Mouse (Mus musculus): Measurements from ENCODE around the gene Cog1.

DNA sequence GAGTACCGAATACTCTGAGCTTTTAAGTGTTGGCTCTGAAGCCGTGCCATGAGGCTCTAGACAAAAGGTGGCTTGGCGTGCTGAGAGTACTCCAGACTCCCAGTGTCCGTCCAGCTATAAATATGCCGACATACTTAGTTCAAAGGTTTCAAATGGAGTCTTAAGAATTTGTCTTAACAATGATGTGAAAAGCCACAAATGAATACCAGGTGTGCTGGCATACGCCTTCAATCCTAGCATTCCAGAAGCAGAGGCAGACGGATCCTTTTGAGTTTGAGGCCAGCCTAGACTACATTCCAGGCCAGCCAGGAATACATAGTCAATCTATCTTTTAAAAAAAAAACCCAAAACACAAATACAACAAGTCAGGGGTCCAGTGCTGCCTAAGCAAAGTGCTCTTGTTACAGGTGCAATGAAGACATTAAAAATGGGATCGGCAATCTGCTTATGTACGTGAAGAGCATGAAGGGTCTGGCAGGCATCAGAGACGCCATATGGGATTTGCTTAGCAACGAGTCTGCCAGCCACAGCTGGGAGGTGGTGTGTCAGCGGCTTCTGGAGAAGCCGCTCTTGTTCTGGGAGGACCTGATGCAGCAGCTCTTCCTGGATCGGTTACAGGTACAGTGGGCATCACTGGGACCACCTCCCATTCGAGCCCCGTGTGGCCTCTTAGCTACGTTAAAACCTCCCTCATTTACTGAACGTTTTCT, 5.7 kb downstream of the Cog1 start:
- TF ChIP-seq POLR2A (IDR thresholded peaks at IDR 0.05; ENCODE audit: borderline replicate concordance, low read depth, low read length) (no peak), CTCF (IDR thresholded peaks at IDR 0.05; ENCODE audit: low read depth, low read length) (no peak)

Data from bone marrow macrophage, adult 2 months (primary cell).